Mouse (Mus musculus) B cell, adult 2 months (primary cell): ENCODE measurements around the gene Rhobtb1.

ENCODE experiments used
- DNase-seq, 2 experiments: peaks; one replicate each; pipeline ENCODE4 v3.0.0; 2022

Gene Rhobtb1

GRCm38 (mm10) chr10:69248261-69249160 lies 97.3 kb downstream of the Rhobtb1 start:
- DNase-seq = no peak

DNA sequence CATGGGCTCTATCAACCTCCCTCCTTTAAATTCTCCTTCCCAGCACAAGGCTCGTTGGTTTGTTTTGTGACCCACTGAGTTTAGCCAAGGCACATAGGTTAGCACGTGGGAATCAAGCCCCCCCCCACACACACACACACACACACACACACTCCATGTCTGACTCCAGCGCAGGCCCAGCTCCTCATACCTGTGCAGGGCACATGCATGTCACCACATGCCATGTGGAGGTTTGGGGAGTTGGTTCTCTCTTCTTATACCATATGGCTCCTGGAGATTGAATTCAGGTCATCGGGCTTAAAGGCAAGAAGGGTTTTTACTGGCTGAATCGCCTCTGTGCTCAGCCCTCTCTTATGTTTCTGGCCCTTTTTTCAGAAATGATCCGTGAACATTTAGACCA lies 100.0 kb downstream of the Rhobtb1 start:
- DNase-seq = no peak

DNA sequence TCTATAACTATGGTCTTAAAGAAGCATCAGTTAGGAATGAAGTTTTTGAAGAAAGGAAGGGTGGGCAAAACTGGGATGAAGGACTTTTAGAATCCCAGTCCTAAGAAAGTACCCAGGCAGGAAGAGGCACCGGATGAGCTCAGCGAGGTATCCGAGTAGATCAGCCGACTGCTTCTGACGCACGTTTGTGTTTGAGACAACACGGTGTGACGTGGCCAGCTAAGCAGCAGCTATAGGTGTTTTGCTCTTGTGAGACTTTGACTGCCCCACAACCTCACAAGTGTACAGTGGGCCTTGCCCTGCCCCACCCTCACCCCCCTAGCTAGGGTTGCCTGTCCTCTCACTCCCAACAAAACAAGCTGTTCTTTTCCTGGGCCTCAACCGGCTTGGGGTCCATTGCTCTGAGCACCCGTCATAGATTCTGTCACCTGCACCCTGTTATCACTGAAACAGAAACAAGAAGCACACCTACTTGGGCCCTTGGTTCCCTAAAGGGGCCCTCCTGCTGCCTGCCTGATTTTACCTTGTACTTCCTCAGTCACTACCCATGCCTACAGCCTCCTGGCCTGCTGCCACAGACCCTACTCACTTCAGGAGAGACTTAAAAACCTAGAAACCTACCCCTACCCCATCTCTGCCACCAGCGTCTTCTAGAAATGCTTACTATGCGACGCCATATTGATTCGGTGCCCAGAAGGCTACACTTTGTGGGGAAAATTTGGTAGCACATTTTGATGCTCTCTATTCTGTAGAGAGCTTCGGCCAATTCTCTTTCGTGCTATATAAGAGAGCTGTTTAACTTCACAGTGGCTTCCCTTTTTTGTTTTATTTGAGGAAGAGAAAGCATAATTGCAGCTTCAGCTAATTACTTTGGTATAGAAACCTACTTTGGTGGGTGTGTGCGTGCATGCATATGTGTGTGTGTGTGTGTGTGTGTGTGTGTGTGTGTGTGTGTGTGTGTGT lies 101.2 kb downstream of the Rhobtb1 start:
- peak; percentile 73 to 76 for DNase-seq

DNA sequence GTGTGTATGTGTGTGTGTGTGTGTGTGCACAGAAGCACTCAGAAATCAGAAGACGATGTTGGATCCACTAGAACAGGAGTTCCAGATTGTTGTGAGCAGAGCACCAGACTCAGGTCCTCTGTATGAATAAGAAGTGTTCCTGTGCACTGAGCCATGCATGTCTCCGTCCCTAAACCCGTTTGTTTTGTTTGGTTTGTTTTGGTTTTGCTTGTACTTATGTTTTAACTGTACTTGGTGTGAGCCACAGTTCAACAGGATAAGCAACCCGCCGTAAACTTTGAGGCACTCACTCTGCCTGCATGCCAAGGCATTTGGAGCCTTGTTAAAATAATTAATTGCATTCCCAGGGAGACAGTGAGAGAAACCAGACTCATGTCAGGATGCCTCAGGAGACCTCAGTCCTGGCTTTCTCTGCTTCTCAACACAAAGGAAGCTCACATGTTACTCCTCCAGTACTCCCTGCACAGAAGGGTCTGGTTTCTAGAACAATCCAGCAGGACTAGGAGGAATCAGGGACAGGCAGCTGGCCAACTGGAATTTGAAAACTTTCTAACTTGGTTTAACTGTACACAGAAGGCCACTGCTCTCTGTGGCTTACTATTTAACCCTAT lies 101.9 kb downstream of the Rhobtb1 start:
- DNase-seq = peak; percentile 38 to 46

- no peak for DNase-seq
Observed at GRCm38 (mm10) chr10:69253686-69254080, 102.4 kb downstream of the Rhobtb1 start.

DNA sequence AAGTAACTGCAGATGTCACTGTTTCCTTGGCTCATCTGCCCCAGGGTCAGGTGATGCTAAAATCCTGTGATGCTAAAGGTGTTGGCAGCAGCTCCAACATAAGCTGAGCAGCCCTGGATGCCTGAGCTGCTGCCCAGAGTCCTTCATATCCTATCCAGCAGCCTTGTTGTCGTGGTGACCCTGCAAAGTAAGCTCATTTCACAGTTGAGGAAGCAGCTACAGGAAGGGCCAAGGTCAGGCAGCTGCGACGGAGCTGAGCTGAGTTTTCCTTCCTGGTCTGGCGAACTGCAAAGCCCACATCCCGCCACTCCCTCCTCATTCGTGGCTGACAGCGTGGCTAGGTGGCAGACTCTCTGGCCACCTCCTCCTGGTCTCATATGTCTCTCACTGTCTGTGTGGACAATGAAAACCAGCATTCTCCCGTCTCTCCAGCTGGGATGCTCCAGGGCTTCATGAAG lies 103.2 kb downstream of the Rhobtb1 start:
- DNase-seq = peak; percentile 62

GRCm38 (mm10) chr10:69255594-69255993 lies 104.4 kb downstream of the Rhobtb1 start:
- DNase-seq = no peak

DNA sequence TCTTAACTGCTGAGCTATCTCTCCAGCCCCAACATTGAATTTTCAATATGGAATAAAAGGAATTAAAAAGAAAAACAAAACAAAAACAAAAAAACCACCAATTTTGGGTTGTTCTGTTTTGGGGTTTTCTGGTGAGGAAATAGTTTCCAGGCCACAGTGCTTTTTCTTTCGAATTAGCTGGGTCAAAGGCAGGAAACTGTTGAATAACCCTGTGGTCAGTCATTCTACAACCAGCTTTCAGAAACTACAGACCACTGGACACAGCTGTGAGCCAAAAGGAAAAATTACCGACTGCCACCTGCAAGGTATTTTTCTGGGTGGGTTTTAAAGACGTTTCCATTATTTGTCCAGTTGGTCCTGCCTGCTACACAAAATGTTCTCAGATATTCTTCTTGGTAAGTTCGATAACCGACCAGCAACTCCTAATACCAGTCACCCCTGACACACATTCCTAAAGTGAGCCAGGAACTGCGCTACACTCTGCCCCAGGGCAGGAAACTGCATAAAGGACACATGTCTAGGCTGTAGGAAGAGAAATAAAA lies 106.4 kb downstream of the Rhobtb1 start:
- DNase-seq = no peak

- no peak for DNase-seq
Observed at GRCm38 (mm10) chr10:69258588-69258987, 107.4 kb downstream of the Rhobtb1 start.

GRCm38 (mm10) chr10:69259161-69259560 lies 107.9 kb downstream of the Rhobtb1 start:
- no peak for DNase-seq

DNA sequence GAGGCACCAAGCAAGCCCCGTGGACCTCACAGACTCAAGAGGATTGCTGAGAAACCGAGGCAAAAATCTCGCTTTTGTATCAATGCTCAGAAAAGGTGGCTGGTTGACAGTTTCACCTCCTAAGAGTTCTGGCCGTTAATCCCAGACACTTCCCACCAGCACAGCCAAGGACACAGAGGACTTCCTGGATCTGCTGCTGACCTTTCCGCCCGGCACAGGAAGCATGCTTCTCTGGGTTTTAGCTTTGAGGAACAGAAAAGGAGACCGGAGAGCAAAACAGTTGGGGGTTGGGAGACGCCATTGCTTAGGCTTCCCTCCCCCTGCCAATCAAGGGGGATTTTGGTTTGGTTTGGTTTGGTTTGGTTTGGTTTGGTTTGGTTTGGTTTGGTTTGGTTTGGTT lies 108.7 kb downstream of the Rhobtb1 start:
- no peak for DNase-seq

GRCm38 (mm10) chr10:69262918-69263822 lies 111.9 kb downstream of the Rhobtb1 start:
- no peak for DNase-seq

DNA sequence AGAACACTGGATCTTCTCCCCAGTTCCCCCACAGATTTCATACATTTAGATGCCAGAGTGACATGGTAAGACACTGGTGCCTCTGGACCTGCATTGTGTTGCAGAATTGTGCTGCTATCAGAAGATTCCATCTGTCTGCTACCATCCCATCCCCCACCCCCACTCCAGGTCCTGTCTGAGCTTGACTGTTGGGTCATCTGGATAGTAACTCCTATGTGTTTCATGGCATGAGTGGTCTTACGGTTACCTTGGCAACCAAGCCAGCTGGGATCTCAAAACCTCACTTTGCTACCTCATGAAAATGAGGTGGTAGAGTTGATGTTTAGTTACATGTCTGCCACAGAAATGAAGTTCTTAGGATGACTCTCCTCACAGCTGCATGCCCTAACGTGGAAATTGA lies 112.7 kb downstream of the Rhobtb1 start:
- DNase-seq = no peak

DNA sequence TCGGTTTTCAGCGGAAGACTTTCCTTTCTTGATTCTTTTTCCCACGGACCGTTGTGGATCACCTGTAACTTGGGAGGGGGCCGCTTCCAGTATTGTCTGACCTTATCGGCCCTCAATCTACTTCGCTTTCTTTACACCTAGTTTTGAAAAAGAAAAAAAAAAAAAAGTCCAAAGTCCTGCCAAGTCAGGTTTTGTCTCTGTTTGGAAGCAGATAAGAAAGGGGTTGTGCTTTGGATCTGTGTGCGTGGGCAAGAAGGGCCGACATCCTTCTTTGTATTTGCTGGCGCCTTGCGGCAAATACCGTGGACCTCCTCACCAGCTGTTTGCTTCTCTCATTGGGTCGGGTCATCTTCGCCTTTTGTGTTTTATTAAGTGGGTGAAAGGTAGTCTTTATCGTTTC lies 114.2 kb downstream of the Rhobtb1 start:
- no peak for DNase-seq

DNA sequence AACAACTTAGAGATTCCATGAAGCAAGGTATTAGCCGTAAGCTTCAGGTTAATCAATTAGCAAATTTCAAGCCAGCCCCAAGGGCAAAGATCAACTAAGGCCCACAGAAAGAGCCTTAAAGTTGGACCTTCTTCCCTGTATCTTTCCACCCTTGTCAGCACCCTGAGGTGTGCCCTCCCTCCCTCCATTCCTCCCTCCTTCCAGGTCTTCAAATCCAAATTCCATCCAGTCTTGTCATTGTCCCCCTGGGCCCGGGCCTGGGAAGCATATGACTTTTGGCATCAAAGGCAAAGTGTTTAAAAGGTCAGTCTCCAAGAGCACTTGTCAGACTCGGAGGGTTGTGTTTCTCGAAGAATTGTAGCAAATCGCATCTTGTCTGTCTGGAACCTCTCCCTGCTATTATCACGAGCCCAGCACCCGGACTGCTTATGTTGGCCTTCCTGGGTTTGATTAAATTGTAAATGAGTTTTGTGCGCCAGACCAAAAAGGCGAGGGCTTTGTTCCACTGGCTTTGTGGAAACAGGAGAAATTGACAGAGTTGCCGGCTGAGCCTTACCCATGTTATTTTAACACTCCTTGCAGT lies 116.9 kb downstream of the Rhobtb1 start:
- no peak for DNase-seq

DNA sequence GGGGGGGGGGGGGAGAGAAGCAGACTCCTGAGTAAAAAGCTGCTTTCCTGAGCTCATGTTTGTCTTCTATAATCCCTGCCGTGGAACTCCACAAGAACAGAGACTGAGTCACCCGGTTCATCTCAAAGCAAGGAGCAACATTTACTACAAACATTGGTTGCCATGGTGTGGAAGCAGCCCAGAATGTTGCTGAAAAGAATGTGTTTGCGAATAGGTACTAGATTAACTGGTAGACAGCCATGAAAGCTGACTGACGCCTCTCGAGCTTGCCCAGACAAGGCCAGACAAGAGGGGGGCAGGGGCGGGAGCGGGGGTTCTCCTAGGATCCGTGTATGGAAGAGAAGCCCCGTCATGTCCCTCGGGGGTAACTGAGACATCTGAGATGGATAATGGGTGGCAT lies 120.2 kb downstream of the Rhobtb1 start:
- DNase-seq = no peak

GRCm38 (mm10) chr10:69274275-69274674 lies 123.0 kb downstream of the Rhobtb1 start:
- no peak for DNase-seq

DNA sequence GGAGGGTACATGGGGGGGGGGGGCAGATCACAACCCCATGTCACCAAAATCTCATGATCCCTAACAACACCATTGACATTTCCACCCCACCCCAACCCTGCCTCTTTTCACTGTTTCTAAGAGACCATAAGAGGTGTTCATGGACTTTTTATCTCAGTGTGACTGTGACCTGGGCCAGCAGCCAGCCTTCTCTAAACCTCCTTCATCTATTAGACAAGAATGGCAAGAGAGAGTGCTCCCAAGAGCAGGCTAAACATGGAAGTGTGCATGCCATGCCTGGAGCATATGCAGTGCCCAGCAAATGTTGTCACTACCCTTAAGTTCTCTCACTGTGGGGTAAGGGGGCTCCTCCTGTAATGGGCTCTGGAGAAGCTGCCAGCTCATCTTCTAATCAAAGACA lies 123.5 kb downstream of the Rhobtb1 start:
- no peak for DNase-seq

- DNase-seq = no peak
Observed at GRCm38 (mm10) chr10:69275811-69276775, 124.9 kb downstream of the Rhobtb1 start.

DNA sequence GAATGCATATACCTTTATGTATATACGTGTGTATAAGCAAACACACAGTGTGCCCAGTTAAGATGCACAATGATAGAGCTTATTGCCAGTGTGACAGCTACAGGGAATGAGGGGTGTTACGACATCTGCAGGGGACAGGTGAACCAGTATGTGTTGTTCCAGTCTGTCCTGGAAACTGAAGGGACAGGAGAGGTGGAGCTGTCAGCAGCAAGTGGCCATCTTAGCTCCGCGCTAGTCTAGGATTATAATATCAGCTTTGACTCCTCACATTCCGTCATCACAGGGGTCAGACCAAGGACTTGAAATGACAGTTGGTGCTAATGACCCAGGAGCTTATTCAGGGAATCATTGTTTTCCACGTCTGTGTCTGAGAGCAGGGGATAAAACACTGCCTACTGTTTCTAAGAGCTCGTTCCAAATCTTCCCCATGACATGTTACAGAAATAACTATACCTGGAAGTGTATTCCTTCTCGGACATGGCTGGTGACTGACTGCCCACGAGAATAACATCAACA lies 125.7 kb downstream of the Rhobtb1 start:
- no peak for DNase-seq
